Mouse (Mus musculus) cerebellum, postnatal 10 days (tissue): ENCODE measurements around the gene Frrs1l.

ENCODE experiments used
- DNase-seq, 2 experiments: peaks; one replicate each; pipeline ENCODE4 v3.0.0; 2021; ENCODE audit warnings: mixed read lengths in 2 of 2

The Frrs1l gene

DNA sequence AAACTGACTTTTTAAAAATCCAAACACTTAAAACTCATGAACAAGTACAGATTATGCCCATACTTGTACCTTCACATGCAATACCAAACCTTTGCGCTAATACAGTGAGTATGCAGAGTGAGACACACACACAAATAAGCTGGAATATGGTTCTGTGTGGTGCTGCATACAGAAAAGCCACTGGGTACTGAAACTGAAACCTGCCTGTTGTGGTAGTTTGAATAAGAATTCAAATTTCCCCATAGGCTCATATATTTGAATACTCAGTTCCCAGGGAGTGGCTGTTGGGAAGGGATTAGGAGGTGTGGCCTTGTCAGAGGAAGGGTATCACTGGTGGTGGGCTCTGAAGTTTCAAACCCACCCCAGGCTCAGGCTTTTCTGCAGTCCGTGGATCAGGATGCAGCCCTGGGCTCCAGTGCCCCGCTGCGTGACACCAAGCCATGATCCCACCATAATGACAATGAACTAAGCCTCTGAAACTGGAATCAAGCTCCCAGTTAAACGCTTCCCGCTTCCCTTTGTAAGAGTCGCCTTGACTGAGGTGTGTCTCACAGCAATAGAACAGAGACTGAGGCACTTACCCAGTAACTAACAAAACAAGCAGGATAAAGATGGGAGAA, 77.7 kb downstream of the Frrs1l start:
- no peak for DNase-seq

DNA sequence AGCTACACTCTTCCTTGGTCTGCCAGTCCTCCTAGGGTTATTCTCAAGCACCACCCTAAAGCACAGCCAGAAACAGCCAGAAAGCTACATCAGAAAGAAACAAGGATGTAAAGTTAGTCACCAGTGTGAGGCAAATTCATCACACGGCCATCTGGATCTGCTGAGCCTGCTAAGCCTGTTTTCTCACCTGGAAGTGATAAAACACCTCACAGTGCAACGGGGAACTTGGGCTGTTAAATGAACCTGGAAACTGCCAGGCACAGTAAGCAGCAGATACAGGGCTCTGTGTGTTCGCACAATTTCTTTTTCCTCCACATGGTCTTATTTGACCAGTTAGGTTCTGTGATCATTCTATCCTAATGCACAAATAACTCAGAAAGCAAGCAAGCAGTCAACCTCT, 80.6 kb downstream of the Frrs1l start:
- no peak for DNase-seq

DNA sequence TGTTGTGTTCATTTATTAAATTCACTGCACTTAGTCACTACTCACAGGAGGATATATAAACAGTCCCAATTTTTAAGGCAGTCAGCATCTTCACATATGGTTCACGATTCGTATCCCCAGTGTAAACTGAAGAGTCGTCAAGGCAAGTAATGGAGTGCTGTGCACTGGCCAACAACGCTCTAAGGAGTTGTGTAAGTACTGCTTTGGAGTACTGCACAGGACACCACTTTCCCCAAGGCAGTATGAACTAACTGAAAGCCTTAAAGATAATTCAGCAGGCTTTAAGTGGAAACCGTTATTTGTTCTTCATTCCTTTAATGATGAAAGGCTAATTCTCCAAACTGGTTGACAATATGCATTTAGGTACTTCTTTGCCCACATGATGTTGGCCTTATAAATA, 82.5 kb downstream of the Frrs1l start:
- DNase-seq: no peak
